Mouse (Mus musculus) liver, postnatal 0 days (tissue): ENCODE data around the gene Tex19.1. TPM values are rescaled to one million over a fixed set of nuclear protein-coding genes. Genes with fewer than 3 reads are reported as not detected.
A peak's percentile ranks its signal among the peaks of the same experiment; 100 is the strongest.

Experiments used
- ATAC-seq: fragments of 200-750 bp; cut with Nextera tagmentation; 2 replicates; pipeline ENCODE4 v1.8.0; 2017; ENCODE audit warnings: mild to moderate bottlenecking, moderate library complexity
- DNase-seq: peaks from one replicate; pipeline ENCODE4 v3.0.0-alpha.2; 2016
- H3K27ac ChIP-seq: fragments of 300-500 bp; sonication (generic); 2 replicates; pipeline ENCODE4 v1.5.1; 2014; ENCODE audit warnings: antibody characterized with exemption, moderate library complexity, mild to moderate bottlenecking, low read depth
- H3K27me3 ChIP-seq: fragments of 300-500 bp; sonication (generic); 2 replicates; pipeline ENCODE4 v1.6.1; 2014; ENCODE audit warnings: low read length, control low read depth, mixed read lengths; ENCODE audit not compliant: insufficient read depth
- H3K36me3 ChIP-seq: fragments of 300-500 bp; sonication (generic); replicated peaks from 2 replicates; pipeline ENCODE4 v1.6.1; 2014; ENCODE audit warnings: mild to moderate bottlenecking, control low read depth, low read length, moderate library complexity, mixed read lengths; ENCODE audit not compliant: insufficient read depth
- H3K4me1 ChIP-seq: fragments of 300-500 bp; sonication (generic); 2 replicates; pipeline ENCODE4 v1.6.1; 2014; ENCODE audit warnings: antibody characterized with exemption, mild to moderate bottlenecking, control low read depth; ENCODE audit not compliant: insufficient read depth
- H3K4me2 ChIP-seq: fragments of 300-500 bp; sonication (generic); 2 replicates; pipeline ENCODE4 v1.6.1; 2014; ENCODE audit warnings: low read depth, mild to moderate bottlenecking, low read length, moderate library complexity, mixed read lengths
- H3K4me3 ChIP-seq: fragments of 300-500 bp; sonication (generic); 2 replicates; pipeline ENCODE4 v1.5.1; 2014; ENCODE audit warnings: low read depth, low read length
- H3K9ac ChIP-seq: fragments of 300-500 bp; sonication (generic); replicated peaks from 2 replicates; pipeline ENCODE4 v1.6.1; 2014; ENCODE audit warnings: mild to moderate bottlenecking, moderate library complexity
- H3K9me3 ChIP-seq: fragments of 300-500 bp; sonication (generic); 2 replicates; pipeline ENCODE4 v1.6.1; 2016; ENCODE audit warnings: mild to moderate bottlenecking, control low read depth, low read length, mixed read lengths
- CTCF ChIP-seq: sonication (generic); IDR thresholded peaks from 2 replicates; pipeline ENCODE4 v1.5.1; 2016; ENCODE audit warnings: antibody characterized with exemption, low read depth
- EP300 ChIP-seq: IDR thresholded peaks from 2 replicates; pipeline ENCODE4 v1.6.1; 2016; ENCODE audit warnings: antibody characterized with exemption, low read depth, mild to moderate bottlenecking
- WGBS: fragments of 180-500 bp; shearing (Covaris S2); extraction: QIAGEN DNeasy Blood & Tissue Kit; methylation state at CpG from one replicate; pipeline ENCODE4 v1.1.7; 2014; ENCODE audit not compliant: insufficient replicate concordance; 5-methylcytosine and 5-hydroxymethylcytosine counted together
- polyA plus RNA-seq: library from polyadenylated mRNA; unstranded; fragments of >200 nt; fragmentation: Nextera tagmentation; extraction: Ambion mirVana; gene quantifications from 2 replicates; pipeline ENCODE4 v1.2.1, GENCODE M21; 2015

Tex19.1 gene
- polyA plus RNA-seq, 1 experiment from 2014 or later, result not detected

GRCm38 (mm10) chr11:121109986-121110385 lies 36.0 kb upstream of the Tex19.1 start:
- no peak for ATAC-seq
- peak; percentile 28 for DNase-seq
- Histone ChIP-seq H3K9ac (no peak overlapping the region), H3K27me3 (no peaks in the 10 kb centered on the region), H3K36me3 (no peaks in the 10 kb centered on the region), H3K4me1 (no peaks in the 10 kb centered on the region), H3K4me3 (no peak overlapping the region), H3K9me3 (no peaks in the 10 kb centered on the region), H3K4me2 (no peak overlapping the region), H3K27ac (no peak overlapping the region)
- WGBS, result 12% methylated on average over 2 of the region's 2 CpGs
- TF ChIP-seq CTCF (no peak), EP300 (no peak)

- ATAC-seq, result no peak
Observed at GRCm38 (mm10) chr11:121111051-121111450, 34.9 kb upstream of the Tex19.1 start.

GRCm38 (mm10) chr11:121111601-121112000 lies 34.3 kb upstream of the Tex19.1 start:
- H3K9ac ChIP-seq, result no peak overlapping the region
- H3K27me3 ChIP-seq, result no peaks in the 10 kb centered on the region
- ATAC-seq, result no peak
- no peak overlapping the region for H3K4me3 ChIP-seq
- WGBS, result 61% methylated on average over 1 of the region's 1 CpGs
- TF ChIP-seq CTCF (no peak), EP300 (no peak)
- no peaks in the 10 kb centered on the region for H3K9me3 ChIP-seq
- no peaks in the 10 kb centered on the region for H3K4me1 ChIP-seq
- no peaks in the 10 kb centered on the region for H3K36me3 ChIP-seq
- DNase-seq, result no peak
- H3K4me2 ChIP-seq, result no peak overlapping the region
- no peak overlapping the region for H3K27ac ChIP-seq

More at GRCm38 (mm10) chr11:121111051-121111450, 34.9 kb upstream of the Tex19.1 start:
- Histone ChIP-seq H3K36me3 (no peaks in the 10 kb centered on the region), H3K9me3 (no peaks in the 10 kb centered on the region), H3K4me2 (no peak overlapping the region), H3K27ac (no peak overlapping the region), H3K4me3 (no peak overlapping the region), H3K9ac (no peak overlapping the region), H3K4me1 (no peaks in the 10 kb centered on the region), H3K27me3 (no peaks in the 10 kb centered on the region)
- DNase-seq, result no peak
- no peak for TF ChIP-seq EP300
- TF ChIP-seq CTCF, result no peak
- WGBS, result 67% methylated on average over 3 of the region's 3 CpGs

- Histone ChIP-seq H3K36me3 (no peaks in the 10 kb centered on the region), H3K4me2 (no peak overlapping the region), H3K4me3 (no peak overlapping the region), H3K9ac (no peak overlapping the region), H3K4me1 (no peaks in the 10 kb centered on the region), H3K27me3 (no peaks in the 10 kb centered on the region), H3K9me3 (no peaks in the 10 kb centered on the region), H3K27ac (no peak overlapping the region)
- no peak for TF ChIP-seq CTCF
- no peak for TF ChIP-seq EP300
- ATAC-seq, result no peak
- 67% methylated on average over 5 of the region's 5 CpGs for WGBS
- no peak for DNase-seq
Observed at GRCm38 (mm10) chr11:121112091-121112775, 33.7 kb upstream of the Tex19.1 start.

GRCm38 (mm10) chr11:121118106-121118505 lies 27.8 kb upstream of the Tex19.1 start:
- no peak for DNase-seq
- H3K27me3 ChIP-seq, result no peaks in the 10 kb centered on the region
- H3K4me1 ChIP-seq, result no peaks in the 10 kb centered on the region
- no peak overlapping the region for H3K9ac ChIP-seq
- 87% methylated on average over 18 of the region's 18 CpGs for WGBS
- TF ChIP-seq EP300 (no peak), CTCF (no peak)
- no peaks in the 10 kb centered on the region for H3K9me3 ChIP-seq
- H3K4me3 ChIP-seq, result no peak overlapping the region
- no peaks in the 10 kb centered on the region for H3K36me3 ChIP-seq
- no peak overlapping the region for H3K4me2 ChIP-seq
- ATAC-seq, result no peak
- no peak overlapping the region for H3K27ac ChIP-seq

GRCm38 (mm10) chr11:121118577-121118976 lies 27.4 kb upstream of the Tex19.1 start, which contains the start of gene Tex19.2:
TSS of gene Tex19.2 (minus strand) at chr11:121118677.
- Histone ChIP-seq H3K4me1 (no peaks in the 10 kb centered on the region), H3K9ac (no peak within 1 kb of the TSS), H3K27me3 (no peaks in the 10 kb centered on the region), H3K4me3 (no peak within 1 kb of the TSS), H3K27ac (no peak within 1 kb of the TSS), H3K4me2 (no peak within 1 kb of the TSS), H3K9me3 (no peaks in the 10 kb centered on the region), H3K36me3 (no peaks in the 10 kb centered on the region)
- 79% methylated on average over 3 of the region's 3 CpGs for WGBS
- DNase-seq, result no peak
- ATAC-seq, result no peak
- TF ChIP-seq EP300, result no peak
